8 mouse cellular contexts compared by ENCODE assay signal in genomic region chrX:42059282-42060068, GRCm38 (mm10). TPM values are rescaled to one million over a fixed set of nuclear protein-coding genes. Genes with fewer than 3 reads are reported as not detected.
A peak's percentile ranks its signal among the peaks of the same experiment; 100 is the strongest.
DNase-seq lines count a peak whose midpoint lies in the region; ATAC-seq and TF ChIP-seq lines count a peak whose summit lies in the region.

Gene Xiap (plus strand): TSS chrX:42059679.

- TF ChIP-seq CTCF in cortical plate, adult 2 months (IDR thresholded peaks at IDR 0.05; ENCODE audit: extremely low read depth, insufficient read depth, low read length), result no peak

- peak within 1 kb of the TSS; percentile 10; the same call in 1 of the 2 replicates for H3K27ac ChIP-seq in lung, embryonic 15.5 days
- no peak within 1 kb of the TSS for H3K27ac ChIP-seq in cortical plate, adult 2 months (ENCODE audit: insufficient read depth, low read length)
- peak within 1 kb of the TSS; percentile 53 to 59 for H3K27ac ChIP-seq in heart, embryonic 14.5 days (replicated peaks in 1 of 2; ENCODE audit: control insufficient read depth in 1 of 2, insufficient read depth in 1 of 2, low read depth in 2 of 2, low read length in 2 of 2)
- no peak within 1 kb of the TSS for H3K27ac ChIP-seq in limb, embryonic 12.5 days
- no peak within 1 kb of the TSS for H3K27ac ChIP-seq in stomach, embryonic 15.5 days

- no peak for DNase-seq in lung, postnatal 14 days
- DNase-seq in cerebellum, postnatal 36 days, result no peak
- no peak for DNase-seq in cerebellum, postnatal 14 days

- H3K9ac ChIP-seq in lung, embryonic 15.5 days, result no peak within 1 kb of the TSS
- H3K9ac ChIP-seq in heart, embryonic 14.5 days (ENCODE audit: low read length), result no peak within 1 kb of the TSS
- no peak within 1 kb of the TSS for H3K9ac ChIP-seq in limb, embryonic 12.5 days (replicated peaks)
- H3K9ac ChIP-seq in stomach, embryonic 15.5 days, result no peak within 1 kb of the TSS

- ATAC-seq in lung, embryonic 15.5 days (ENCODE audit: borderline replicate concordance, extremely low read depth, low FRiP score, low TSS enrichment), result no peak
- ATAC-seq in heart, embryonic 14.5 days (ENCODE audit: insufficient number of reproducible peaks, insufficient read depth, low FRiP score, low read depth), result no peak
- no peak for ATAC-seq in limb, embryonic 12.5 days (ENCODE audit: insufficient number of reproducible peaks, insufficient read depth, low FRiP score, low TSS enrichment, low read depth)
- ATAC-seq in stomach, embryonic 15.5 days (ENCODE audit: insufficient read depth, low FRiP score, low read depth), result no peak

- WGBS in lung, embryonic 15.5 days, result 72% methylated on average over 5 of the region's 5 CpGs
- 56% methylated on average over 5 of the region's 5 CpGs for WGBS in heart, embryonic 14.5 days
- WGBS in limb, embryonic 12.5 days, result 74% methylated on average over 5 of the region's 5 CpGs
- 82% methylated on average over 5 of the region's 5 CpGs for WGBS in stomach, embryonic 15.5 days

- no peak within 1 kb of the TSS for H3K4me3 ChIP-seq in lung, embryonic 15.5 days
- H3K4me3 ChIP-seq in cortical plate, adult 2 months (ENCODE audit: insufficient read depth, low read length), result no peak within 1 kb of the TSS
- H3K4me3 ChIP-seq in heart, embryonic 14.5 days (ENCODE audit: control insufficient read depth in 1 of 2, insufficient read depth in 1 of 2, low read depth in 1 of 2, low read length in 2 of 2), result no peak within 1 kb of the TSS
- H3K4me3 ChIP-seq in limb, embryonic 12.5 days (replicated peaks), result no peak within 1 kb of the TSS
- no peak within 1 kb of the TSS for H3K4me3 ChIP-seq in stomach, embryonic 15.5 days (replicated peaks)

- H3K4me2 ChIP-seq in lung, embryonic 15.5 days, result no peak within 1 kb of the TSS
- peak within 1 kb of the TSS; percentile 11; the same call in 1 of the 2 replicates for H3K4me2 ChIP-seq in heart, embryonic 14.5 days (ENCODE audit: low read length)
- no peak within 1 kb of the TSS for H3K4me2 ChIP-seq in limb, embryonic 12.5 days
- no peak within 1 kb of the TSS for H3K4me2 ChIP-seq in stomach, embryonic 15.5 days

- H3K27me3 ChIP-seq in lung, embryonic 15.5 days, result no peaks in the 10 kb centered on the region
- H3K27me3 ChIP-seq in heart, embryonic 14.5 days (ENCODE audit: control insufficient read depth, insufficient read depth, low read length), result no peaks in the 10 kb centered on the region
- H3K27me3 ChIP-seq in limb, embryonic 12.5 days, result no peaks in the 10 kb centered on the region
- no peaks in the 10 kb centered on the region for H3K27me3 ChIP-seq in stomach, embryonic 15.5 days (replicated peaks)

- H3K9me3 ChIP-seq in lung, embryonic 15.5 days, result no peaks in the 10 kb centered on the region
- H3K9me3 ChIP-seq in heart, embryonic 14.5 days (ENCODE audit: control insufficient read depth, low read length), result no peaks in the 10 kb centered on the region
- no peaks in the 10 kb centered on the region for H3K9me3 ChIP-seq in limb, embryonic 12.5 days
- H3K9me3 ChIP-seq in stomach, embryonic 15.5 days, result no peaks in the 10 kb centered on the region

- H3K4me1 ChIP-seq in lung, embryonic 15.5 days, result no peaks in the 10 kb centered on the region
- no peaks in the 10 kb centered on the region for H3K4me1 ChIP-seq in cortical plate, adult 2 months (ENCODE audit: control insufficient read depth, insufficient read depth, low read length)
- no peaks in the 10 kb centered on the region for H3K4me1 ChIP-seq in heart, embryonic 14.5 days (ENCODE audit: control insufficient read depth in 2 of 2, insufficient read depth in 2 of 2, low read length in 2 of 2)
- no peaks in the 10 kb centered on the region for H3K4me1 ChIP-seq in limb, embryonic 12.5 days (replicated peaks)
- H3K4me1 ChIP-seq in stomach, embryonic 15.5 days, result no peaks in the 10 kb centered on the region

- no peak for TF ChIP-seq POLR2A in cortical plate, adult 2 months (IDR thresholded peaks at IDR 0.05; ENCODE audit: extremely low read depth, insufficient read depth, low read length)

- H3K36me3 ChIP-seq in lung, embryonic 15.5 days, result no peaks in the 10 kb centered on the region
- H3K36me3 ChIP-seq in heart, embryonic 14.5 days (ENCODE audit: control insufficient read depth, insufficient read depth, low read length), result no peaks in the 10 kb centered on the region
- no peaks in the 10 kb centered on the region for H3K36me3 ChIP-seq in limb, embryonic 12.5 days
- no peaks in the 10 kb centered on the region for H3K36me3 ChIP-seq in stomach, embryonic 15.5 days

RNA-seq across cellular contexts. Expression of gene Xiap, which starts in this region (rescaled TPM):
- polyA plus RNA-seq in lung, embryonic 15.5 days (2015; fragmentation: Nextera tagmentation; extraction: Ambion mirVana), result 14.8 and 16.5 TPM in 2 replicates
- 35.0 and 36.2 TPM in 2 replicates for polyA plus RNA-seq in cortical plate, adult 2 months (2012; rRNA removed)
- 16.8 and 16.9 TPM in 2 replicates for polyA plus RNA-seq in heart, embryonic 14.5 days (2014; fragmentation: Nextera tagmentation; extraction: Ambion mirVana)
- 12.5 and 14.8 TPM in 2 replicates for polyA plus RNA-seq in limb, embryonic 12.5 days (2016; fragmentation: Nextera tagmentation; extraction: Ambion mirVana)
- polyA plus RNA-seq in stomach, embryonic 15.5 days (2015; fragmentation: Nextera tagmentation; extraction: Ambion mirVana), result 13.5 and 14.3 TPM in 2 replicates

Comparison
In these comparisons a context has a peak if more than half of its experiments do, and no peak if none do; other contexts are left out.
1. H3K27ac ChIP-seq: peak in lung, embryonic 15.5 days (single experiment) and heart, embryonic 14.5 days (2 of 2); none in cortical plate, adult 2 months (single experiment), limb, embryonic 12.5 days (single experiment) and stomach, embryonic 15.5 days (single experiment).